7 mouse cellular contexts compared by ENCODE assay signal in the genomic region with DNA sequence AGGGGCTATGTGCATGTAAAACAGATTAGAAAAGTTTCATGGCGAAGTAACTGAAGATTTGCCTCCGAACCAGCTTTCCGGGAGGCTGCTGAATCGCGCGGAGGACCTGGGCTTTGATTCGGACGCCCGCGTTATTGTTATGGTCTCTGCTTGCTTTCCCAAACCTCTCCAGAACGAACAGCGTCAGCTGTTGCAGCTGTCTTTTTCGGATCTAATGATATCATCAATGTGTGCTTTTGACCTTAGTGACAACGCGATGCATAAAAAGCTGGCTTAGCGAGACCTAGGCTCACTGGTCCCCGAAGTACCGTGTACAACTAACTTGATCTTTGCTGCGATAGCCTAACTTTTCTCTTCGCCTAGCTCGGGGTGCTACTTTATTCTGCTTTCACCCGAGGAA. TPM values are rescaled to one million over a fixed set of nuclear protein-coding genes. Genes with fewer than 3 reads are reported as not detected.
A peak's percentile ranks its signal among the peaks of the same experiment; 100 is the strongest.
DNase-seq lines count a peak whose midpoint lies in the region; ATAC-seq lines count a peak whose summit lies in the region.

No protein-coding gene starts in this region.

- H3K9ac ChIP-seq in lung, embryonic 16.5 days (ENCODE audit: low read length), result 0 out of 2 replicates have a peak overlapping the region, but pooled peaks have one; percentile 21
- peak overlapping the region; percentile 75 for H3K9ac ChIP-seq in embryonic facial prominence, embryonic 13.5 days
- H3K9ac ChIP-seq in intestine, embryonic 16.5 days (ENCODE audit: low read depth, low read length), result 0 out of 2 replicates have a peak overlapping the region, but pooled peaks have one; percentile 34
- peak overlapping the region; percentile 38; the same call in 1 of the 2 replicates for H3K9ac ChIP-seq in midbrain, embryonic 15.5 days

- peaks cover 66% of the 10 kb centered on the region for H3K27me3 ChIP-seq in lung, embryonic 16.5 days (ENCODE audit: control insufficient read depth, insufficient read depth, low read depth, low read length)
- H3K27me3 ChIP-seq in embryonic facial prominence, embryonic 13.5 days, result peaks cover 93% of the 10 kb centered on the region
- peaks cover 71% of the 10 kb centered on the region for H3K27me3 ChIP-seq in intestine, embryonic 16.5 days (replicated peaks; ENCODE audit: control insufficient read depth, insufficient read depth, low read length)
- H3K27me3 ChIP-seq in midbrain, embryonic 15.5 days (replicated peaks), result peaks cover 41% of the 10 kb centered on the region

- H3K4me3 ChIP-seq in lung, embryonic 16.5 days (ENCODE audit: low read length), result peak overlapping the region; percentile 62
- H3K4me3 ChIP-seq in embryonic facial prominence, embryonic 13.5 days, result peak overlapping the region; percentile 54
- peak overlapping the region; percentile 54 for H3K4me3 ChIP-seq in intestine, embryonic 16.5 days (ENCODE audit: low read length)
- H3K4me3 ChIP-seq in midbrain, embryonic 15.5 days, result peak overlapping the region; percentile 43

- no peaks in the 10 kb centered on the region for H3K36me3 ChIP-seq in lung, embryonic 16.5 days (ENCODE audit: control insufficient read depth, insufficient read depth, low read length)
- peaks cover 2% of the 10 kb centered on the region; the same call in 1 of the 2 replicates for H3K36me3 ChIP-seq in embryonic facial prominence, embryonic 13.5 days
- H3K36me3 ChIP-seq in intestine, embryonic 16.5 days (ENCODE audit: control insufficient read depth, insufficient read depth, low read length), result no peaks in the 10 kb centered on the region
- no peaks in the 10 kb centered on the region for H3K36me3 ChIP-seq in midbrain, embryonic 15.5 days (replicated peaks)

- no peaks in the 10 kb centered on the region for H3K9me3 ChIP-seq in lung, embryonic 16.5 days (ENCODE audit: control insufficient read depth, low read length)
- H3K9me3 ChIP-seq in embryonic facial prominence, embryonic 13.5 days, result no peaks in the 10 kb centered on the region
- no peaks in the 10 kb centered on the region for H3K9me3 ChIP-seq in intestine, embryonic 16.5 days (ENCODE audit: control insufficient read depth, low read length)
- H3K9me3 ChIP-seq in midbrain, embryonic 15.5 days, result no peaks in the 10 kb centered on the region

- no peak for DNase-seq in lung, postnatal 14 days
- DNase-seq in ovary, postnatal 36 days (ENCODE audit: low spot score), result no peak
- DNase-seq in adrenal gland, adult 2 months, result no peak

- H3K4me1 ChIP-seq in lung, embryonic 16.5 days (replicated peaks; ENCODE audit: control insufficient read depth, insufficient read depth, low read length), result peaks cover 26% of the 10 kb centered on the region
- peaks cover 63% of the 10 kb centered on the region for H3K4me1 ChIP-seq in embryonic facial prominence, embryonic 13.5 days
- H3K4me1 ChIP-seq in intestine, embryonic 16.5 days (ENCODE audit: control insufficient read depth, insufficient read depth, low read length), result peaks cover 37% of the 10 kb centered on the region
- H3K4me1 ChIP-seq in midbrain, embryonic 15.5 days, result peaks cover 32% of the 10 kb centered on the region

- peak; percentile 19; the same call in 1 of the 2 replicates for ATAC-seq in lung, embryonic 16.5 days (ENCODE audit: low read depth)
- no peak for ATAC-seq in embryonic facial prominence, embryonic 13.5 days (ENCODE audit: insufficient number of reproducible peaks, insufficient read depth, low FRiP score, low TSS enrichment, low read depth)
- ATAC-seq in intestine, embryonic 16.5 days, result peak; percentile 14
- ATAC-seq in midbrain, embryonic 15.5 days (replicated peaks), result peak; percentile 8

- peak overlapping the region; percentile 99 for H3K4me2 ChIP-seq in lung, embryonic 16.5 days (ENCODE audit: low read depth, low read length)
- H3K4me2 ChIP-seq in embryonic facial prominence, embryonic 13.5 days, result peak overlapping the region; percentile 90
- H3K4me2 ChIP-seq in intestine, embryonic 16.5 days (ENCODE audit: low read depth, low read length), result peak overlapping the region; percentile 97
- peak overlapping the region; percentile 67 for H3K4me2 ChIP-seq in midbrain, embryonic 15.5 days

- under 1% methylated on average over 22 of the region's 22 CpGs for WGBS in lung, embryonic 16.5 days
- WGBS in embryonic facial prominence, embryonic 13.5 days, result under 1% methylated on average over 22 of the region's 22 CpGs
- under 1% methylated on average over 22 of the region's 22 CpGs for WGBS in intestine, embryonic 16.5 days
- WGBS in midbrain, embryonic 15.5 days, result under 1% methylated on average over 22 of the region's 22 CpGs

- no peak overlapping the region for H3K27ac ChIP-seq in lung, embryonic 16.5 days (ENCODE audit: low read length)
- H3K27ac ChIP-seq in embryonic facial prominence, embryonic 13.5 days, result peak overlapping the region; percentile 83
- no peak overlapping the region for H3K27ac ChIP-seq in intestine, embryonic 16.5 days (ENCODE audit: low read length)
- peak overlapping the region; percentile 81 for H3K27ac ChIP-seq in midbrain, embryonic 15.5 days

RNA-seq across cellular contexts. Expression of gene 4930412O13Rik, which starts 2.0 kb away (rescaled TPM):
- polyA plus RNA-seq in lung, embryonic 16.5 days (2015; fragmentation: Nextera tagmentation; extraction: Ambion mirVana), result not detected in 2 replicates
- polyA plus RNA-seq in embryonic facial prominence, embryonic 13.5 days (2015; fragmentation: Nextera tagmentation; extraction: Ambion mirVana), result 1.0 TPM in 1 of 2 replicates, not detected in the other
- not detected in 2 replicates for polyA plus RNA-seq in intestine, embryonic 16.5 days (2015; fragmentation: Nextera tagmentation; extraction: Ambion mirVana)
- polyA plus RNA-seq in midbrain, embryonic 15.5 days (2015; fragmentation: Nextera tagmentation; extraction: Ambion mirVana), result 1.3 and 2.2 TPM in 2 replicates
- 1 to 10 TPM in 1 of 2 experiments, under 1 TPM in 1; 0.59 to 1.0 TPM for total RNA-seq in adrenal gland, adult 2 months (2021)
- 0.11 and 0.22 TPM in 2 replicates for polyA plus RNA-seq in adrenal gland, adult 2 months (2012; rRNA removed)

RNA-seq across cellular contexts. Expression of gene 9230102O04Rik, which starts 10.2 kb away (rescaled TPM):
- not detected in 2 replicates for polyA plus RNA-seq in lung, embryonic 16.5 days (2015; fragmentation: Nextera tagmentation; extraction: Ambion mirVana)
- 0.70 and 0.79 TPM in 2 replicates for polyA plus RNA-seq in embryonic facial prominence, embryonic 13.5 days (2015; fragmentation: Nextera tagmentation; extraction: Ambion mirVana)
- not detected in 2 replicates for polyA plus RNA-seq in intestine, embryonic 16.5 days (2015; fragmentation: Nextera tagmentation; extraction: Ambion mirVana)
- polyA plus RNA-seq in midbrain, embryonic 15.5 days (2015; fragmentation: Nextera tagmentation; extraction: Ambion mirVana), result 4.0 and 4.8 TPM in 2 replicates
- total RNA-seq in adrenal gland, adult 2 months (2021), result not detected
- polyA plus RNA-seq in adrenal gland, adult 2 months (2012; rRNA removed), result not detected in 2 replicates

RNA-seq across cellular contexts. Expression of gene Gata3, which starts 10.7 kb away (rescaled TPM):
- 5.0 and 5.4 TPM in 2 replicates for polyA plus RNA-seq in lung, embryonic 16.5 days (2015; fragmentation: Nextera tagmentation; extraction: Ambion mirVana)
- 21.7 and 29.8 TPM in 2 replicates for polyA plus RNA-seq in embryonic facial prominence, embryonic 13.5 days (2015; fragmentation: Nextera tagmentation; extraction: Ambion mirVana)
- 2.0 and 2.1 TPM in 2 replicates for polyA plus RNA-seq in intestine, embryonic 16.5 days (2015; fragmentation: Nextera tagmentation; extraction: Ambion mirVana)
- polyA plus RNA-seq in midbrain, embryonic 15.5 days (2015; fragmentation: Nextera tagmentation; extraction: Ambion mirVana), result 99.1 and 116 TPM in 2 replicates
- total RNA-seq in adrenal gland, adult 2 months (2021), result 10 to 100 TPM; 12.7 to 26.1 TPM
- 15.9 and 18.6 TPM in 2 replicates for polyA plus RNA-seq in adrenal gland, adult 2 months (2012; rRNA removed)

Comparison
In these comparisons a context has a peak if more than half of its experiments do, and no peak if none do; other contexts are left out.
1. H3K27ac ChIP-seq: peak in embryonic facial prominence, embryonic 13.5 days (single experiment) and midbrain, embryonic 15.5 days (single experiment); none in lung, embryonic 16.5 days (single experiment) and intestine, embryonic 16.5 days (single experiment).
2. H3K9ac ChIP-seq: peak in every context shown above with its lines; median percentile 75 in embryonic facial prominence, embryonic 13.5 days; 38 in midbrain, embryonic 15.5 days; 34 in intestine, embryonic 16.5 days; 21 in lung, embryonic 16.5 days.
3. Peak in every context shown above with its lines, with median percentiles within 50 percentile points of each other: H3K4me2 ChIP-seq and H3K4me3 ChIP-seq.